Mouse (Mus musculus) E14TG2a.4 (cell line): ENCODE results near the gene Por.

Experiments
- H3K27me3 ChIP-seq: 2 replicates; pipeline ENCODE4 v1.6.1; 2014; ENCODE audit warnings: low read length, control low read depth; ENCODE audit not compliant: insufficient read depth
- H3K36me3 ChIP-seq: 2 replicates; pipeline ENCODE4 v1.6.1; 2014; ENCODE audit warnings: low read length, control low read depth; ENCODE audit not compliant: insufficient read depth
- H3K4me1 ChIP-seq: replicated peaks from 2 replicates; pipeline ENCODE4 v1.6.1; 2014; ENCODE audit warnings: low read depth, low read length, control low read depth
- H3K4me3 ChIP-seq: replicated peaks from 2 replicates; pipeline ENCODE4 v1.5.1; 2014; ENCODE audit warnings: mild to moderate bottlenecking, low read length
- H3K9me3 ChIP-seq: 2 replicates; pipeline ENCODE4 v1.6.1; 2014; ENCODE audit warnings: low read length, control low read depth
- CTCF ChIP-seq: conservative IDR thresholded peaks from 2 replicates; pipeline ENCODE4 v1.5.1; 2014; ENCODE audit warnings: low read length
- NANOG ChIP-seq: IDR thresholded peaks from 2 replicates; pipeline ENCODE4 v1.6.1; 2014; ENCODE audit warnings: borderline replicate concordance, low read length, mixed read lengths
- POU5F1 ChIP-seq: IDR thresholded peaks from 2 replicates; pipeline ENCODE4 v1.6.1; 2014; ENCODE audit warnings: low read length, borderline replicate concordance

Por gene

DNA sequence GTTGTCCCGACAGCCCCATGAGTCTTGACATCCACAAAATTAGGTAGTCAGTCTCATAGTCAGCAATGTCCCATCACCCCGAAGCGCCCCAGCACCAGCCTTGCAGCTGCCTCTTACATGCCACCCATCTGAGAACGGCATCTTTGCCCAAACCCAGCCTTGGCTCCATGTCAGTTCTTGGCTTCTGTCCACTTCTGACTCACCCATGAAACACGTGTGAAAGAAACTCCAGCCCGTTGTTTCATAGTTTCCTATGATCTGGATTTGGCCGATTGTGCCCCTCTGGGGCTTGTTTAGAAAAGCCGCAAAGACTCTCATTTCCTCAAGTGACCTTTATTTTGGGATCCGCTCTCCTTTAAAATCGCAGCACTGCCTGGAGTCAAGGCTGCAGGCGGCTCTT lies 52.3 kb downstream of the Por start:
- Histone ChIP-seq H3K9me3 (no peaks in the 10 kb centered on the region), H3K27me3 (no peaks in the 10 kb centered on the region), H3K4me3 (no peak overlapping the region), H3K4me1 (peaks cover 70% of the 10 kb centered on the region), H3K36me3 (peaks cover 50% of the 10 kb centered on the region)
- no peak for TF ChIP-seq POU5F1
- TF ChIP-seq NANOG: no peak
- no peak for TF ChIP-seq CTCF

DNA sequence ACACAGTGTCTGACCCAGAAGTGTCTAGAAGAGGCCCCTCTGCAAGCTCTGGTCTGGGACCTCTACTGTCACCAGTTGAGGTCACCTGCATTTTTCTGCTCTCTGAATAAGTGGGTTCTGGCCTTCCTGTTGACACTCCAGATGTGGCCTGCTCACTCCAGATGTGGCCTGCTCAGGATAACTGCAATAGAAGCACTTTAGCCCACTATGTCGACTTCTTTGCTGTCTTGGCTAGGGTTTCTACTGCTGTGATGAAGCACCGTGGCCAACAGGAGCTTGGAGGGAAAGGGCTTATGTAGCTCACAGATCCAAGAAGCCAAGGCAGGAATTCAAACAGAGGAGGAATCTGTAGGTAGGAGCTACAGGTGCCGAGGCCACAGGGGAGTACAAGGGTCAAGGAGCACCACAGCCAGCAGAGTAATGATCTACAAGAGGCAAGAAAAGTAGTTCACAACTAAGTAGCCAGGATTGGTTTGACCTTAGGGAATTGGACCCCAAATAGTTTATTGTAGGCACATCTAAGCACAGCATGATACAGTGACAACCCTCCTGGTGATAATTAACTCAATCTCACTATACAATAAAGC lies 53.4 kb downstream of the Por start:
- Histone ChIP-seq H3K36me3 (peaks cover 44% of the 10 kb centered on the region), H3K4me1 (peaks cover 67% of the 10 kb centered on the region), H3K9me3 (no peaks in the 10 kb centered on the region), H3K27me3 (no peaks in the 10 kb centered on the region), H3K4me3 (no peak overlapping the region)
- no peak for TF ChIP-seq CTCF
- no peak for TF ChIP-seq POU5F1

DNA sequence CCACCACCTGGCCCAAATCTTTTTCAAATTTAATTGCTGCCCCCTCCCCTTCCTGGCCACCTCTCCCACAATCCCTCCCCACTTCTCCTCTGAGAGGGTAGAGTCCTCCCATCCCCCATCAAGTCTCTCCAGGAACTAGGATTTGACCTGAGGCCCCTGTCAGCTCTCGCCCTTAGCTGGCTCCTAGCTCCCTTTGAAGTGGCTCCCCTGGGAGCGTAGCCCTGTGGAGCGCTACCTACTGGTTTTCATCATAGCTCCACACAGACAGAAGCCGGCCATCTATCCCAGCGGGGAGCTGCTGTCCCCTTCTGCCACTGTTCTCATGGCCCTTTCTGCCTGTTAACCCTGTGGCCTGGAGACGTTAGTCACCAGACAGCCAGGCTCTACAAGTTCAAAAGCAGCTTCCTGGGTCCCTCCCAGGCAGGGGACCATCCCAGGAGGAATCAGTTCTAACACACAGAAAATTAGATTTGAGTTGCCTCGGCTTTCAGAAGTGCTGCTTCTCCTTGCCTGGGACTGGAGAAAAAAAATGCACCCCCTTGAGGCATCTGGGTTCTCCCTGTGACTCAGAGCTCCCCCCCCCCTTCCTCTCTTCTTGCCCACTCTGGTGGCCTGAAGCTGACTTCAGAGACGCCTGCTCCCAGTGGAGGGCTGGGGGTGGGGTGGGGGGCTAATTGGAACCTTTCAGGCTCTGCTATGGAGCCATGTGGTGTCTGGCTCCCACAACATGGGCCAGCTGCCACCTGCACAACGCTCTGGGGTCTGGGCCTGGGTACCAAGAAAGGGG lies 54.9 kb downstream of the Por start:
- TF ChIP-seq NANOG: no peak
- no peak for TF ChIP-seq POU5F1
- TF ChIP-seq CTCF: no peak
- Histone ChIP-seq H3K4me1 (peaks cover 66% of the 10 kb centered on the region), H3K36me3 (peaks cover 48% of the 10 kb centered on the region), H3K4me3 (peak overlapping the region; percentile 56), H3K9me3 (no peaks in the 10 kb centered on the region), H3K27me3 (no peaks in the 10 kb centered on the region)

DNA sequence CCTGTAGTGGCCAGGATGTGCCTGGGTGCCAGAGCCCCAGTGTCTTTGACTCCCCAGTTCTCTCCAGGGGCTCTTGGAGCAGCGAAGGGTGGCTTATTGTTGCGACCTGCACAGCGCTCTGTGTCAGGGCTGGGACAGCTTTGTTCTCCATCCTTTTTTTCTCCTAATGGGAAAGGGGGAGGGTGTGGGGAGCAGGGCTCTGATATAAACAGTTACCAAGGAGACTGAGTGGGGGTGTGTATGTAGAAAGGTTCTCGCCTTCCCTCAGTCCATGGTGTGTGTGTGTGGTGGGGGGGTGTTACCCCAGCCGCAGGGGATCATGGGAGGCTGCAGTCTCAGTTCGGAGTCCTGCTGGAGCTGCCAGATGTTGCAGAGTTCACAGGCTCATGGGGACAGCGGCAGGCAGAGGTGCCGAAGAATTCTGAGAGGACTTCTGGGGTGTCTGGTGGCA lies 55.6 kb downstream of the Por start:
- Histone ChIP-seq H3K9me3 (no peaks in the 10 kb centered on the region), H3K4me3 (peak overlapping the region; percentile 56), H3K36me3 (peaks cover 48% of the 10 kb centered on the region), H3K4me1 (peaks cover 64% of the 10 kb centered on the region), H3K27me3 (no peaks in the 10 kb centered on the region)
- TF ChIP-seq POU5F1 (no peak), NANOG (no peak)

DNA sequence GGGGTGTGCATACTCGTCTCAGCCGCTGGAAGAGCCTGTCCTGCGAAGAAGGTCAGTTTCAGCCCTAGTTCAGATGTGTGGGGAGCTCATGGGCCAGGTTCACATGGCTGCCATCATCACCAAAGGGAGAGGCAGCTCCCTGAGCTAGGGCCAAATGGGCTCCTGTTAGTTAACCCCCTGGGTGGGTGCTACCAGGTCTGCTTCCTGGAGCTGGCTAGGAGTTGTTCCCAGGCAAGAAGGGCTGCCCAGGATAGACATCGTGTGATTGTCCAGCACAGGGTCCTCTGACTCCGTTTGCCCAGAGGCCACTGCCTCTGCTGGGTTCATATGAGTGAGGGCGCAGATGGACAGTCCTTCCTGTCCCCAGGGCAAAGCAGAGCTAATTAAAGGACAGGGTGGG lies 56.2 kb downstream of the Por start:
- TF ChIP-seq CTCF (no peak), NANOG (no peak), POU5F1 (no peak)
- Histone ChIP-seq H3K9me3 (no peaks in the 10 kb centered on the region), H3K4me1 (peaks cover 58% of the 10 kb centered on the region), H3K36me3 (peaks cover 50% of the 10 kb centered on the region), H3K27me3 (no peaks in the 10 kb centered on the region), H3K4me3 (peak overlapping the region; percentile 56)

DNA sequence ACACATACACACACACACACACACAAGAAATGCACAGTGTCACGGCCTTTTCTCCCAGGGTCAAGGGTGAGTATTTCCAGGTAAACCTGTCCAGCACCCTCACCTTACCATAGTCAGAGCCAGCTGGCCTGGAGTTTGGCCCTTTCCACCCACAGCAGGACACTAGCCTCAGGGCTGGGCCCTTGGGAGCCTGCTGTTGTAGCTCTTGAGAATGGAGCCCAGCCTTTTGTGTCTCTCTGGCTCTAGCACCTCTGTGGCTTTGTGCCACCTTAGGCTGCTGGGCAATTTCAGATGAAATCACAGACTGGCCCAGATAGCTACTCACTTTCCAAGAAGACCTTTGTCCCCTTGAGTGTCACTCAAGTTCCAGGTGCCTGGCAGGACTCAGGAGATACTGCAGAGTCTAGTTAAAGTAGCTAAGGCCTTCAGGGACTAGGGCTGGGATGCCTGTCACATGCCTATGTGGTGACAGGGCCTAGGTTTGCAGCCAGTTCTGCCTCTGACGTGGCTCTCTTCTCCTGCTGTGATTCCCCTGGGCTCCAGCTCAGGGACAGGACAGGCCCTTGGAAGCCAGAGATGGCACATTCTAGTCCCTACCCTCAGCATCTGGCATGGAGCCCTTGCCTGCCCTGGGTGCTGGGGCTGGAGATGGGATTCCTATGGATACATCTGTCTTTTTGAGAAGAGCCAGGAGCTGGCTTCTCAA lies 57.0 kb downstream of the Por start:
- H3K27me3 ChIP-seq: no peaks in the 10 kb centered on the region
- no peak overlapping the region for H3K4me3 ChIP-seq
- peaks cover 57% of the 10 kb centered on the region for H3K4me1 ChIP-seq
- TF ChIP-seq POU5F1 (no peak), CTCF (no peak), NANOG (no peak)
- peaks cover 56% of the 10 kb centered on the region for H3K36me3 ChIP-seq
- H3K9me3 ChIP-seq: no peaks in the 10 kb centered on the region

DNA sequence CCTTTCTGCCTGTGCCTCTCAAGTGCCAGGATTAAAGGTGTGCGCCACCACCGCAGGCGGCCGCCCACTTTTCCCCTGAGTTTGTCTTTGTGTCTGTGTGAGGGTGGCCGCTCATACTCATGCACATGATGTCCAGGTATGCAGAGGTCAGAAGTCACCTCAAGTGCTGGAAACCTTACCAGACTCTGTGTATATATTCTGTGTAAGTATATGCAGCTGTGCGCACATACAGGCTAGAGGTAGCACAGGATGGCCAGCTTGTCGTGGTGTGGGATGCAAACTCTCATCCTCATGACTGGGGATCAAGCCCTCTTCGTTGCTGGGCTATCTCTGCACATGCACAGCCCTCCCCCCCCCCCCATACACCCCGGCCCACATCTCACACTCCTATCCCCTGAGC lies 58.0 kb downstream of the Por start:
- Histone ChIP-seq H3K4me3 (no peak overlapping the region), H3K9me3 (no peaks in the 10 kb centered on the region), H3K27me3 (no peaks in the 10 kb centered on the region), H3K4me1 (peaks cover 57% of the 10 kb centered on the region), H3K36me3 (peaks cover 60% of the 10 kb centered on the region)
- no peak for TF ChIP-seq NANOG
- no peak for TF ChIP-seq CTCF

DNA sequence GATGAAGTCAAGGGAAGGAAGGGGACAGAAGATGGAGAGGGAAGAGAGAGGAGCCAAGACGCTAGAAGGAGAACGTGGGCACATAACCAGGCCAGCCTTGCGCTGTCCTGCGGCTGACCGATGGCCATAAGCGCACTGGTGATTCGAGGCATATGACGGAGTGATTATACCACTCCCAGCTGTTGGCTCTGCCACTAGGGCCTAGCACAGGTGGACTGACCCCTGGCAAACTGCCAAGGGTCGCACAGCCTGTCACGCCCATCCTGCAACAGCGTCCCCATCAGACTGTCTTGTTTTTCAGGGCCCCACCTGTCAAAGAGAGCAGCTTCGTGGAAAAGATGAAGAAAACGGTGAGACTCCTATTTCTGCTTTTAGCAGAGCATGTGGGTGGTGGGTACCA lies 58.5 kb downstream of the Por start:
- TF ChIP-seq NANOG: no peak
- no peak for TF ChIP-seq CTCF
- TF ChIP-seq POU5F1: no peak
- Histone ChIP-seq H3K27me3 (no peaks in the 10 kb centered on the region), H3K4me1 (peaks cover 59% of the 10 kb centered on the region), H3K9me3 (no peaks in the 10 kb centered on the region), H3K36me3 (peaks cover 62% of the 10 kb centered on the region), H3K4me3 (no peak overlapping the region)
